Mouse (Mus musculus): ENCODE measurements around the gene Ak3.

The Ak3 gene

DNA sequence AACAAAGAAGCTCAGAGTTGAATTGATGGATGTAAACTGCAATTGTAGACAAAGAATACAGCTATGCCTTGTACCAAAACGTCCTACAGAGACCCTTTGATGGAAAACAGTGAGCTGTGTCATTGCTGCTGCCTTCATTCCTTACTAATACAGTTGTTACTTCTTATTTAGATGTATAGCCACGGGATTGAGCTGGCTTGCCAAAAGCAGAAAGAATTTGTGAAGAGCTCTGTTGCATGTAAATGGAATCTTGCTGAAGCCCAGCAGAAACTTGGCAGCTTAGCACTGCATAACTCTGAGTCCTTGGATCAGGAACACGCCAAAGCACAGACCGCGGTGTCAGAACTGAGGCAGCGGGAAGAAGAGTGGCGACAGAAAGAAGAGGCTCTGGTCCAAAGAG, 52.9 kb downstream of the Ak3 start:
- DNase-seq (ENCODE audit: extremely low spot score): no peak

DNA sequence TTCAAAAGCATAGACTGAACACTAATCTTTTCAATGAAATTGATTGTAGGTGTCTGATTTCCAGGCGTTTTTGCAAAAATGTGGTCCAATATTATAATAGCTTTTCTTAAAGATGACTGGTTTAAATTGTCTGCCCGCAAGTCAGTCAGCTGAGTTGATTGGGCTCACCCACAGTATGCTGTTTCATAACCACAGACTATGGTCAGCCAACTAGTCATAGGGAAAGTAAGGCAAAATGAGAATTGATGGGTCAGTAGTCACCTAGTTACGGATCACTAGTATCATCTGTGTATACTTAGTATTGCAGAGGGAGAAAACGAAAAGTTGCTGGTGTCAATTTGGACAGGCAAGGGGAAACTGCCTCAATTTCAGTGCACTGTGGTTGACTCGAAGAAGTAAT, 56.4 kb downstream of the Ak3 start:
- no peak for DNase-seq (ENCODE audit: extremely low spot score)

DNA sequence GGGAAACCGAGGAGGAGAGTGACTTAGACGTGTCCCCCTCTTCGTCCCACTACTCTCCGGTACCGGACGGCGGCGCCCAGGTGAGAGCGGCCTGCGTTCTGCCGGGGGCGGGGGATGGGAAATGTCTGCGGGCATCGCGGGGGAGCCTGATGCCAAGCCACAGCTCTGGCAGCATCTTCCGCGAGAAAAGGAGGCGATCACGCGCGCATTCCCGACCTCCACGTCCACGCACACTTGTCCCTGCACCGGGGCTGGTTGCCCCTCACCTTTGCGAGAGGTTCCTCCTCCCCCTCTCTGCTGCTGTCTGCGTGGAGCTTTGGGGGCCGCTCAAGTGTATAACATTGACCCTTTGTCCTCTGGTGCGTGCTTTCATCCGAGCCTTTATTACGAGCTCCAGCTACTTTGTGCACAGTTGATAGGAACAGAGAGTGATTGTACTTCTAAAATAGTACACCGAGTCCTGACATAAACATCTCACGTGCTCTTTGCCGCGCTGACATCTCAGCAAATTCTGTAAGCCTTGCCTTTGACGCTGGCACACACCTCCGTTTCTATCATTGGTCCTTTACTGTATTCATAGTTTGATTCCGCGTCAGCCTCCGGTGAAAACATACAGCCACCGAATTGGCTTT, 57.1 kb downstream of the Ak3 start:
- no peak for DNase-seq (ENCODE audit: extremely low spot score)

DNA sequence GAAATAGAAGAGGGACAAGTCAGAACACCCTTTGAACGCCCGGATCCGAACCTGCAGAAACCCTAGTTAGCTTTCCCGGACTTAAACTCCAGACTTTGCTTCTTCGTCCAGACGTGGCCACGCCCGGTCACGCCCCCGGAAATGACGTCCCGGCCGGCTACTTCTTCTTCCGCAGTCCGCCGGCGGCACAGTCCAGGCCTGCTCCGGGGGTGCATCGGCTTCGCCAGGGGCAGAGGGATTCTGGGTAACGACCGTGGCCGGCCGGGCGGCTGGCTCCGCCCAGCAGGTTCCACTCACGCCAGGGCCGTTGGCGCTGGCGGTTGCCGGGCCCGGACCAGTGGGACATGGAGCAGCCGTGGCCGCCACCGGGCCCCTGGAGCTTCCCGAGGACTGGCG, 57.6 kb downstream of the Ak3 start, which contains the start of gene Cdc37l1:
Cdc37l1 (plus strand) TSS at position 159 of the 396 bp plus-strand sequence.
- peak; percentile 98 for DNase-seq (ENCODE audit: extremely low spot score)

DNA sequence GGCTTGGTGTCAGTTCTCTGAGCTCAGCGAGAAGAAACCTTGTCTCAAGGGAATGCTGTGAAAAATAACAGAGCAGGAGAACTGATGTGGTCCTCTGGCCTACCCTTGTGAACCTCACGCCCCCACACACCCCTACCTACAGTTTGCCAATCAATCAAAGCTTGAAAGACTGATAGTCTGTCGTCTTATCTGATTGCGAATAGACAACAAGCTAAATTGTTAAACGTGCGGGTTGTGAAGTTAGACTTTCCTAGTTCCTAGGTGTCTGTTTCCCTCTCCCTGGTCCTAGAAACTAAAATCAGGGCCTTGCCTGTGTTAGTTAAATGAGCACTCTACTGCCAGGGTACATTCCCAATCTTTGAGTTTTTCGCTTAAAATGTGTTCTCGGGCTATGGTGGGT, 58.2 kb downstream of the Ak3 start:
- DNase-seq (ENCODE audit: extremely low spot score): no peak

DNA sequence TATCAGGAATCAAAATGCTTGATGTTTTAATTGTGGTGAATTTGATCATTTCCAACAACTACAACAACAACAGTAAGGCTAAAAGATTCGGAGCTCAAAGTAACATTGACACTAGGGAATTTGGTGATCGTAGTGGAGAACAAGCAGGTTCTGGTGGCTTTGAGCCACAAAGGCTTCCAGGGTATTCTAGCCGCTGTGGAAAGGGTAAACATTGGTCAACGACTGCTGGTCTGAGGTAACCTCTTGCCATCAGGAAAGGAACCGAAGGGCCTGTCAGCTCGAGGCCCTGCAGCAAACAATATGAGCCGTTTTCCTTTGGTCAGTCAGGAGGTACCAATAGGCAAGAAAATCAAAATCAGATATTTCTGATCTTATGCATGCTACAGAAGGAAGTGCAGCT, 65.1 kb downstream of the Ak3 start:
- DNase-seq (ENCODE audit: extremely low spot score): no peak

DNA sequence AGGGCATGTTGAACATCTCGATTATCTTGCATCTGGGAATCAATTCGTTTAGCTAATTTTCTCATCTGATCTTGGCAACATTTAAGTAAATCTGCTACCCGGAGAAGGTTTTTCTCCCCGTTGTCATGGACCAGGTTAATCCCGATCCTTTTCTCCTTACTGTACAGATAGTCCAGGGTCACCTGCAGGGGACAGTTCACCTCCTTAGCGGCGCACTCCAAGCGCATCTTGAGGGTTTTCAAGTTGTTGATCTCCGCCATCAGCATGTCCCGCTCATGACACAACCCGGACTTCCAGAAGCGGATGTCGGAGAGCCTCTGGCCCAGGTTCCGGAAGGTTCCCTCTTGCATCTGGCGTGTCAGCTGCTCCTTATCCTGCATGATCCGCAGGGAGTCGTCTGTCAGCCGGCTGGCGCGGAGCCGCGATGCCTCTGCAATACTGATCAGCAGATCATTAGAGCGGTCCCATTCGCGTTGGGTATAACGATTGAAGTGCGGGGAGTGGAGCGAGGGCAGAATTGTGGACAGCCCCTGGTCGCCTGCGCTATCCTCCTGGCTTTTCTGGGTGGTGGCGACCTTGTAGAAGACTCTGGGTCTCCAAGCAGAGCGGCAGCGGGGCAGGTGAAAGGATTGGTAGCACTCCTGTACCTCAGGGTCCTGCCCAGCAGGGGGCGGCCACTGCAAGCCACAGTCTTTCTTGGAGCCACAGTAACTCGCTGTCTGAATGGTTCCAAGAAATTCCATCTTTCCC, 72.7 kb downstream of the Ak3 start:
- DNase-seq (ENCODE audit: extremely low spot score): peak; percentile 79

Measured in embryo, embryonic 9.5 days (tissue).